Mouse (Mus musculus) thymus, postnatal 25 days (tissue): ENCODE measurements around the gene Gdpd2.
A peak's percentile ranks its signal among the peaks of the same experiment; 100 is the strongest.

Experiments used
- DNase-seq: peaks from one replicate; pipeline ENCODE4 v3.0.0; 2022

Gdpd2 gene

GRCm38 (mm10) chrX:100778397-100778796 lies 48.7 kb downstream of the Gdpd2 start:
- peak; percentile 6 for DNase-seq
